Mouse (Mus musculus) small intestine, adult 2 months (tissue): ENCODE data around the gene Fam71a. TPM values are rescaled to one million over a fixed set of nuclear protein-coding genes. Genes with fewer than 3 reads are reported as not detected.

Source experiments
- H3K27ac ChIP-seq: fragments of 200-500 bp; 2 replicates; pipeline ENCODE4 v1.5.1; 2012; ENCODE audit warnings: low read depth, low read length, control low read depth, inconsistent platforms; ENCODE audit not compliant: insufficient read depth
- H3K27me3 ChIP-seq: fragments of 200-500 bp; 2 replicates; pipeline ENCODE4 v1.6.1; 2012; ENCODE audit warnings: mild to moderate bottlenecking, moderate library complexity, low read length, inconsistent platforms; ENCODE audit not compliant: control insufficient read depth, insufficient read depth
- H3K36me3 ChIP-seq: fragments of 200-500 bp; 2 replicates; pipeline ENCODE4 v1.6.1; 2012; ENCODE audit warnings: mild to moderate bottlenecking, low read length, control low read depth, inconsistent platforms; ENCODE audit not compliant: control insufficient read depth, insufficient read depth
- H3K4me1 ChIP-seq: fragments of 200-500 bp; 2 replicates; pipeline ENCODE4 v1.6.1; 2012; ENCODE audit warnings: low read length, inconsistent platforms, mixed read lengths; ENCODE audit not compliant: control insufficient read depth, insufficient read depth, insufficient read length
- H3K4me3 ChIP-seq: fragments of 200-500 bp; 2 replicates; pipeline ENCODE4 v1.5.1; 2012; ENCODE audit warnings: low read depth, mild to moderate bottlenecking, control low read depth, inconsistent platforms, low read length, moderate library complexity
- CTCF ChIP-seq: fragments of 200-500 bp; IDR thresholded peaks from 2 replicates; pipeline ENCODE4 v1.5.1; 2012; ENCODE audit warnings: low read depth, mild to moderate bottlenecking, control low read depth, inconsistent platforms, low read length, moderate library complexity, mixed read lengths; ENCODE audit not compliant: insufficient replicate concordance, insufficient read length; ENCODE audit errors: extremely low read depth
- POLR2A ChIP-seq: fragments of 200-500 bp; IDR thresholded peaks from 2 replicates; pipeline ENCODE4 v1.6.1; 2012; ENCODE audit warnings: low read depth, mild to moderate bottlenecking, control low read depth, inconsistent platforms, low read length, moderate library complexity
- WGBS: fragments of 180-500 bp; shearing (Covaris S2); methylation state at CpG from one replicate; pipeline ENCODE4 v1.1.7; 2018; 5-methylcytosine and 5-hydroxymethylcytosine counted together
- polyA plus RNA-seq: library from polyadenylated mRNA; depleted of rRNA; stranded (reverse); fragments of >200 nt; gene quantifications from 2 replicates; pipeline ENCODE4 v1.2.3, GENCODE M21; 2012

Fam71a gene
- polyA plus RNA-seq, 1 experiment, result not detected

GRCm38 (mm10) chr1:191185761-191186385, 21.3 kb upstream of the Fam71a start:
- peak overlapping the region; percentile 81 for H3K4me3 ChIP-seq
- 3% methylated on average over 16 of the region's 16 CpGs for WGBS
- TF ChIP-seq CTCF (no peak), POLR2A (no peak)
- peaks cover 19% of the 10 kb centered on the region for H3K4me1 ChIP-seq
- H3K27ac ChIP-seq, result peak overlapping the region; percentile 24
- H3K27me3 ChIP-seq, result peaks cover 3% of the 10 kb centered on the region; the same call in 1 of the 2 replicates
- no peaks in the 10 kb centered on the region for H3K36me3 ChIP-seq

DNA sequence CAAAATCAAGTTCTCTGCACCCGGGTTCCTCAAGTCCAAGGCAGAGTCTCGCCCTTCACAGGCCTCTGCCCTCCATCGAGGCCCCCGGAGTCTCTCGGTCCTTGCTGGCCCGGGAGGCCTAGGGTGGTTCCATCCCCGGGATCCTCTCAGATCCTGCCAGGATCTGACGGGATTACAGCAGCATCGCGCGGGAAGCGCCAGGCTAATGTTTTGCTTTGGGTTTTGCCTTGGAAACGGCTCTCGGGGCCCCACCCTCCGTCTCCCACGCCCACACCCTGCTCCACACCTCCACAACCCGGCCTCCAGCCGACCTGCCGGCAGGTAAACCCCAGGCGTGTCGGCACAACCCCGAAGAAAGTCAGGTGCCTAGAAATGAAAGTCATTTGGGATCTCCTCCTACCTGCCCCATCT, 20.2 kb upstream of the Fam71a start:
- WGBS, result 1% methylated on average over 22 of the region's 22 CpGs
- peaks cover 24% of the 10 kb centered on the region for H3K4me1 ChIP-seq
- peak overlapping the region; percentile 81 for H3K4me3 ChIP-seq
- no peaks in the 10 kb centered on the region for H3K36me3 ChIP-seq
- no peak; the same call in 1 of the 2 replicates for TF ChIP-seq POLR2A
- TF ChIP-seq CTCF, result no peak
- H3K27me3 ChIP-seq, result peaks cover 3% of the 10 kb centered on the region; the same call in 1 of the 2 replicates
- H3K27ac ChIP-seq, result no peak overlapping the region

- TF ChIP-seq POLR2A (no peak), CTCF (no peak)
- peaks cover 3% of the 10 kb centered on the region; the same call in 1 of the 2 replicates for H3K27me3 ChIP-seq
- H3K36me3 ChIP-seq, result no peaks in the 10 kb centered on the region
- H3K4me3 ChIP-seq, result peak overlapping the region; percentile 81
- WGBS, result 1% methylated on average over 42 of the region's 42 CpGs
- H3K27ac ChIP-seq, result no peak overlapping the region
- peaks cover 24% of the 10 kb centered on the region for H3K4me1 ChIP-seq
Measured at GRCm38 (mm10) chr1:191184066-191184815, 19.6 kb upstream of the Fam71a start.

DNA sequence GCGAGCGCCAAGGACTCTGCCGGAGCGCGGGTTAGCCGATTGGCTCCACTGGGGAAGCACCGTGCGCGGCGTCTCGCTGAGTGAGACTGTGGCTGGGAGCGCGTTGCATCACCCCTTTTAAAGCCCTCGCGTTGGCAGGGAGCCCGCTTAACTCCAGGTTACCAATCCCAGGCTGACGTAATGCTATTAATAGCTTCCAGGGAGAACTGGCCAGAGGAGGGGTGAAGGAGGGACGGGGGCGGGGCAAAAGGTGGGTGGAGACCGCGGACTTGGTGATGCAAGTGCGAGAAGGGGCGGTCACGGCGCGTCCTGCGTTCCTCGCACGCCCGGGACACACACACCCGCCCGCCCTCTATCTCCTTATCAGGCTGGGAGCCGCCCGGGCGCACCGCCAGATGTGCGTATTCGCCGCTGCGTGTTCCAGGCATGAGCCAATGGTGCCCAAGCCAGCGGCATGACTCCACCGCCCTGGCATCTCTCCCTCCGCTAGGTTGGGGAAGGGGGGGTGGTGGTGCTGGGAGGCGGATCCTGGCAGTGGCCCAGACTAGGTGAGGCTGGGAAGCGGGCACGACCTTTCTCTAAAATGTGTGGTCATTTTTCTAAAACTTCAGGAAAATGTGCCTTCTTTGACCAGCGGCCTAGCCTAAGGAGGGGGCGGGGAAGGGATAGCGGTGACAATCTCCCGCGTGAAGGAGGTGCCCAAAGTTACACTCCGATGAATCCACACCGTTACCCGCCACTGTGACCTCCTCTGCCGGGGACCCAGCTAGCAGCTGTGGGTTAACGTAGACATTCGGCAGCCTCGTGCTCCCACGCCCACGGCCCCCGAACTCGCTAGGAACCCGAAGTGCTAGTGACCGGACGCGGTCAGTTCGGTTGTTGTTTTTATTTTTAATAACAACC, 18.8 kb upstream of the Fam71a start:
- WGBS, result under 1% methylated on average over 67 of the region's 67 CpGs
- H3K4me3 ChIP-seq, result peak overlapping the region; percentile 81
- H3K4me1 ChIP-seq, result peaks cover 30% of the 10 kb centered on the region
- peak overlapping the region; percentile 84 for H3K27ac ChIP-seq
- H3K36me3 ChIP-seq, result no peaks in the 10 kb centered on the region
- peak; percentile 98 for TF ChIP-seq POLR2A
- TF ChIP-seq CTCF, result no peak
- H3K27me3 ChIP-seq, result peaks cover 3% of the 10 kb centered on the region; the same call in 1 of the 2 replicates

- Histone ChIP-seq H3K4me1 (peaks cover 35% of the 10 kb centered on the region), H3K4me3 (peak overlapping the region; percentile 81), H3K36me3 (no peaks in the 10 kb centered on the region), H3K27me3 (peaks cover 3% of the 10 kb centered on the region; the same call in 1 of the 2 replicates), H3K27ac (peak overlapping the region; percentile 84)
- TF ChIP-seq POLR2A (no peak; the same call in 1 of the 2 replicates), CTCF (peak; percentile 36; the same call in 1 of the 2 replicates)
- WGBS, result under 1% methylated on average over 61 of the region's 61 CpGs
Measured at GRCm38 (mm10) chr1:191182431-191183162, 18.0 kb upstream of the Fam71a start.

- WGBS, result 54% methylated on average over 12 of the region's 12 CpGs
- peak overlapping the region; percentile 81 for H3K4me3 ChIP-seq
- H3K27me3 ChIP-seq, result peaks cover 3% of the 10 kb centered on the region; the same call in 1 of the 2 replicates
- peaks cover 40% of the 10 kb centered on the region for H3K4me1 ChIP-seq
- H3K36me3 ChIP-seq, result no peaks in the 10 kb centered on the region
- no peak overlapping the region for H3K27ac ChIP-seq
- TF ChIP-seq CTCF (no peak), POLR2A (no peak)
Measured at GRCm38 (mm10) chr1:191181469-191182259, 17.0 kb upstream of the Fam71a start.
